Mouse (Mus musculus) ES-E14 (cell line): ENCODE measurements around the gene Dok4. TPM values are rescaled to one million over a fixed set of nuclear protein-coding genes. Genes with fewer than 3 reads are reported as not detected.

Experiments used
- DNase-seq: peaks from one replicate; pipeline ENCODE4 v3.0.0-alpha.2; 2013; ENCODE audit warnings: low read depth, low spot score
- H3K27ac ChIP-seq: 2 replicates; pipeline ENCODE4 v1.5.1; 2012; ENCODE audit warnings: low read depth, mild to moderate bottlenecking, low read length, moderate library complexity, mixed read lengths; ENCODE audit not compliant: poor library complexity, insufficient read depth, severe bottlenecking
- H3K36me3 ChIP-seq: 2 replicates; pipeline ENCODE4 v1.6.1; 2012; ENCODE audit warnings: mild to moderate bottlenecking, low read length, moderate library complexity, mixed read lengths; ENCODE audit not compliant: control insufficient read depth, poor library complexity, insufficient read depth, severe bottlenecking
- H3K4me1 ChIP-seq, 2 experiments: fragments of 150-350 bp in 1 of 2; sonication (generic) in 1 of 2; 2 replicates each; pipeline ENCODE4 v1.6.1; 2012; ENCODE audit warnings: low read length in 2 of 2, mild to moderate bottlenecking in 1 of 2, mixed read lengths in 1 of 2; ENCODE audit not compliant: control insufficient read depth in 2 of 2, insufficient read depth in 2 of 2, poor library complexity in 1 of 2
- H3K4me3 ChIP-seq, 2 experiments: fragments of 150-350 bp in 1 of 2; sonication (generic) in 1 of 2; 2 replicates each; pipeline ENCODE4 v1.5.1; 2012; ENCODE audit warnings: low read length in 2 of 2, low read depth in 1 of 2, mild to moderate bottlenecking in 1 of 2, mixed read lengths in 1 of 2; ENCODE audit not compliant: insufficient read depth in 1 of 2, poor library complexity in 1 of 2, severe bottlenecking in 1 of 2
- H3K9ac ChIP-seq: 2 replicates; pipeline ENCODE4 v1.6.1; 2012; ENCODE audit warnings: low read depth, mild to moderate bottlenecking, low read length, mixed read lengths; ENCODE audit not compliant: poor library complexity, insufficient read depth, severe bottlenecking
- H3K9me3 ChIP-seq: fragments of 150-350 bp; sonication (generic); 2 replicates; pipeline ENCODE4 v1.6.1; 2012; ENCODE audit warnings: low read depth, mild to moderate bottlenecking, low read length; ENCODE audit not compliant: control insufficient read depth, insufficient read depth
- CHD2 ChIP-seq: IDR thresholded peaks from 2 replicates; pipeline ENCODE4 v1.6.1; 2014; ENCODE audit warnings: mild to moderate bottlenecking, low read depth, low read length, inconsistent platforms
- HCFC1 ChIP-seq: IDR thresholded peaks from 2 replicates; pipeline ENCODE4 v1.6.1; 2012; ENCODE audit warnings: low read length, inconsistent platforms, borderline replicate concordance; ENCODE audit not compliant: insufficient read depth
- MAFK ChIP-seq: IDR thresholded peaks from 2 replicates; pipeline ENCODE4 v1.6.1; 2014; ENCODE audit warnings: mild to moderate bottlenecking, low read depth, low read length, inconsistent platforms; ENCODE audit not compliant: insufficient read depth
- ZC3H11A ChIP-seq: IDR thresholded peaks from 2 replicates; pipeline ENCODE4 v1.6.1; 2012; ENCODE audit warnings: low read depth, mild to moderate bottlenecking, inconsistent platforms, low read length, borderline replicate concordance
- ZNF384 ChIP-seq: IDR thresholded peaks from 2 replicates; pipeline ENCODE4 v1.6.1; 2012; ENCODE audit warnings: low read depth, low read length, inconsistent platforms
- in situ Hi-C, 2 experiments: fragments of 600-800 bp; cut with MboI; formaldehyde crosslinking; loops; one replicate each; pipeline ENCODE4 v1.15.1; 2025; ENCODE audit warnings: low sequenced_read_pairs in 2 of 2, inconsistent platforms in 1 of 2; ENCODE audit not compliant: unreplicated experiment in 2 of 2
- total RNA-seq: library from RNA; depleted of rRNA; stranded (reverse); fragments of 300-350 nt; gene quantifications from 2 replicates; pipeline ENCODE4 v1.2.3, GENCODE M21; 2012

Dok4 gene
- total RNA-seq, 1 experiment: 4.9 TPM

DNA sequence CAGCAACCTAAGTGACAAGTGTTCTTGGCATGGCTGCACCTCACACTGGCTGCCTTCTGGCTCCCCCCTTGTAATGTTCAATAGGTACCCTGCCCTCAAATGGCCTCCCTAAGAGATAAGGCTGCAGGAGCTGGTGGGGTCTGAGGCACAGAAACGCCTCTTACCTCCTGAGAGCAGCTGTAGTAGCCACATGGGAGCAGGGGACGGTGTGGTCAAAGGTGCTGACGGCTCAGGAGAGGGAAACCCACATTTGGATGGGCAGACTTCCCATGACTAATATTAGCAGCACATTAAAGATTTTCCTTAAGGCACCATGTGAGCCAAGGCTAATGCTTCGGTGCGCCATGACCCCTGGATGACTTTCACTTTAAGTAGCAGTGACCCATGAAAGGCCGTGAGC, 24.5 kb upstream of the Dok4 start:
- H3K4me3 ChIP-seq: no peak overlapping the region; a peak in 1 of 4 replicates
- no peaks in the 10 kb centered on the region for H3K9me3 ChIP-seq
- H3K9ac ChIP-seq: no peak overlapping the region; the same call in 1 of the 2 replicates
- H3K36me3 ChIP-seq: peaks cover 2% of the 10 kb centered on the region; the same call in 1 of the 2 replicates
- in situ Hi-C loops: no loop called here
- no peak for DNase-seq
- peaks cover 6 to 21% of the 10 kb centered on the region in 2 experiments; a peak in 3 of 4 replicates for H3K4me1 ChIP-seq
- TF ChIP-seq MAFK (no peak), HCFC1 (no peak), ZC3H11A (no peak), CHD2 (no peak), ZNF384 (no peak)
- H3K27ac ChIP-seq: peak overlapping the region; percentile 23; the same call in 1 of the 2 replicates

DNA sequence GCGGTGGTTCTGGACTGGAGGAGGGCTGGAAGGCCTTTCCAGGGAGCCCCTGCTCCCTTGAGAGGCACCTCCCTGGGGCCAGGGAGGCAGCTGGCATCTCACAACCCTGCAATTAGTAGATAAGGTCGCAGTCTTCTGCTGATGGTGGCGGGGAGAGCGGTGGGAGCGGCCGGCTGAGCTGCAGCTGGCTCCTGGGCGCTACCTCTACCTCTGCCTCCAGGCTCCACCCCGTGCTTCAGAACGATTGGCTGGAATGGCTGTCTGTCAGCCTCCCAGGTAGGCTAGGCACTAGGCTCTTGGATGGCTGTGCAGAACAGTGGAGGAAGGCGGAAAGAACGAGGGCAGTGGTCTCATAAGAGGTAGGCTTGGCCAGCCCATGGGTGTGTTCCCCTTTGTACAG, 23.1 kb upstream of the Dok4 start:
- Histone ChIP-seq H3K9ac (peak overlapping the region; percentile 42; the same call in 1 of the 2 replicates), H3K9me3 (no peaks in the 10 kb centered on the region), H3K4me1 (peaks cover 6 to 26% of the 10 kb centered on the region in 2 experiments; a peak in 3 of 4 replicates), H3K4me3 (peak overlapping the region; percentile 54 to 74), H3K36me3 (peaks cover 2% of the 10 kb centered on the region; the same call in 1 of the 2 replicates), H3K27ac (no peak overlapping the region)
- in situ Hi-C loops: no loop called here
- peak; percentile 69 for DNase-seq
- TF ChIP-seq HCFC1 (no peak), MAFK (no peak), CHD2 (no peak), ZNF384 (no peak)

DNA sequence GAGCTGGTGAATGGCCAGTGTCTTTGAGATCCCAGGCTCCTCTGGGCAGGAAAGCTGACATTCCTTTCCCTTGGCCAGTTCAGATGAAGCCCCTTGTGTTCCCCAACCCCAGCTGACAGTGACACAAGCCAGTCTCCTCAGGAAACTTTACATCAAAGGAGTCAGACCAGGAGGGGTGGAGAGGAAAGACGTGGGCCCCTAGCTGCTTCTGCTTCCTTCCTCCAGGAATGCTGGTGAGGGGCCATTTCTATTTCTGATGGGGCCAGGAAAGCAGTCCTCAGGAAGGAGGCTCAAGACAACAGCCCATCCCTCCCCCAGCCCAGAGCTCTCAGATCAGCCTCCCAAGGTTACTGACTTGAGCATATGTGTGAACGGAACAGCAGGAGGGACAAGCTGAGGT, 16.8 kb upstream of the Dok4 start:
- no peak overlapping the region for H3K4me3 ChIP-seq
- no peaks in the 10 kb centered on the region for H3K36me3 ChIP-seq
- DNase-seq: no peak
- no peak overlapping the region for H3K9ac ChIP-seq
- no peak for TF ChIP-seq ZC3H11A
- no peak for TF ChIP-seq MAFK
- TF ChIP-seq HCFC1: no peak
- TF ChIP-seq CHD2: no peak
- no peak for TF ChIP-seq ZNF384
- no peak overlapping the region for H3K27ac ChIP-seq
- in situ Hi-C loops: no loop called here
- no peaks in the 10 kb centered on the region for H3K9me3 ChIP-seq
- H3K4me1 ChIP-seq: peaks cover 0 to 4% of the 10 kb centered on the region in 2 experiments; a peak in 1 of 4 replicates

DNA sequence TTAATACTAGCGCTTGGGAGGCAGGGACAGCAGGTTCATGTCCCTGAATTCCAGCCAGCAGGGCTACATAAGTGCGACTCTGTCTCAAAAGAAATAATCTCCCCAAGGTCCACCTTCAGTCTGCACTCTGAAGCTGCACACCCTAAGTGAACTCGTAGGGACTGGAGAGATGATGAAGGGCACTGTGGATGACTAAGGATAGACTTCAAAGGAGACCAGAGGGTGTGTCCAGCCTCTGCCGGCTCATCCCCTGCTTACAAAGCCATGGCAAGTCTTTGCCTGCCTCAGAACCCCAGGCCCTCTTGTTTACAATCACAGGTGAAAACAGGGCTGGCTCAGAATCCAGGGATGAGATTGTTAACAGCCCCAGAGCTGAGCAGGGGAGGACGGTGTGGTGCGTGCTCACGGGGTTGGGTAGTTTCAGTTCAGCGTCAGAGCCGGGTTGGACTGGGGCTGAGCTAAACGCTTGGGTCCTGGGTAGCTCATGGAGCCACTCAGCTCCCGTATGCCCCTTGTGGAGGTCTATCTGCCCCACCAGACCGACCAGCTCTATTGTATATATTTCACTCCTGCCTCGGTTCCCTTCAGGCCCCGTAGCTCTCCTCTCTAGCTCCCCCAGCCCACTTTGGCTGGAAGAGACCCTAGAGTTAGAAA, 12.4 kb upstream of the Dok4 start:
- Histone ChIP-seq H3K27ac (no peak overlapping the region), H3K9me3 (no peaks in the 10 kb centered on the region), H3K4me3 (no peak overlapping the region), H3K36me3 (no peaks in the 10 kb centered on the region), H3K4me1 (no peaks in the 10 kb centered on the region), H3K9ac (no peak overlapping the region)
- in situ Hi-C loops: no loop called here
- TF ChIP-seq ZC3H11A: no peak
- no peak for TF ChIP-seq CHD2
- no peak for TF ChIP-seq MAFK
- TF ChIP-seq ZNF384: no peak
- TF ChIP-seq HCFC1: no peak
- DNase-seq: no peak

DNA sequence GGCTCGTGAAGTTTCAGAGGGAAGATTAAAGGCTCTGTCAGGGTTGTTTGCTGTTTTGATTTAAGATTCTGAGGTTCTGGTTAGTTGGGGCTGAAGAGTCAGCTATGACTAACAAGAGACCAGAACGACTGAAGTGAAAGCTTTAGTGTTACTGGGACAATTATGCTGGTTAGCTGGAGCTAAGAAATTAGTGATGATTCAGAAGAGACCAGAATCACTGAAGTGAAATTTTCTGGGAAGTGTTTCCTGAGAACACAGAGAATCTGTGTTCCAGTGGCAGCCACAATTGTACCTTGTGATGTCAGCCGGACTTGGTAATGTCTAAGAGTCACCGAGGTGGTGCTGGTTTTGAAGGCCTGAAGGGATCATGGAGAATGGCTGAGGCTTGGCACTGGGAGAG, 4.6 kb upstream of the Dok4 start:
- DNase-seq: no peak
- TF ChIP-seq MAFK: no peak
- no peak for TF ChIP-seq ZNF384
- TF ChIP-seq CHD2: no peak
- no peak for TF ChIP-seq ZC3H11A
- no peak for TF ChIP-seq HCFC1
- H3K4me1 ChIP-seq: peaks cover 0 to 4% of the 10 kb centered on the region in 2 experiments; a peak in 1 of 4 replicates
- in situ Hi-C loops: no loop called here
- no peaks in the 10 kb centered on the region for H3K36me3 ChIP-seq
- no peak overlapping the region for H3K27ac ChIP-seq
- H3K9ac ChIP-seq: no peak overlapping the region
- no peaks in the 10 kb centered on the region for H3K9me3 ChIP-seq
- H3K4me3 ChIP-seq: no peak overlapping the region
